13 mouse cellular contexts compared by ENCODE assay signal in the genomic region with DNA sequence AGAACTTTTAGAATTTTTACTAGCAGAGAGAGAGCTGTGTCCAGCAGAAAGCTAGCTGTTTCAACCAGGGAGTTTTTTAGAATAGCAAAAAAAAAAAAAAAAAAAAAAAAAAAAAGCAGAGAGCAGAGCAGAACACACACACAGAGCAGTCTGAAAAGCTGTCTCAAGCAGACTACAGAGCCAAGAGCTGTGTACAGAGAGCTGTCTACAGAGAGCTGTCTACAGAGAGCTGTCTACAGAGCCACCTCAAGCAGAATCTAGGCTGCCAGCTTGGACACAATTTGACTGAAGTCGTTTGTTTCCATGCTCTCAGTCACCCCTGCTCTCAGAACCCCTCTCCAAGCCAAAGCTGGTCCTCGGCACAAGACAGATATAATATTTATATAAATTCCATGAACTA. TPM values are rescaled to one million over a fixed set of nuclear protein-coding genes. Genes with fewer than 3 reads are reported as not detected.
"Had no signal": no experiment of that assay in that cellular context is flagged by ENCODE, and none has a peak within 500 bp of the region (broad histone marks: within the 10 kb centered on the region; RNA-seq: fewer than 3 reads in every experiment).

No protein-coding gene starts in this region.

- ATAC-seq: midbrain, embryonic 13.5 days had no signal

- H3K27ac ChIP-seq: kidney, postnatal 0 days; limb, embryonic 10.5 days; liver, embryonic 15.5 days; lung, embryonic 15.5 days; midbrain, embryonic 13.5 days; neural tube, embryonic 15.5 days had no signal

- H3K9ac ChIP-seq: liver, embryonic 15.5 days; lung, embryonic 15.5 days; midbrain, embryonic 13.5 days; neural tube, embryonic 15.5 days had no signal

- H3K9me3 ChIP-seq: limb, embryonic 10.5 days; liver, embryonic 15.5 days; lung, embryonic 15.5 days; midbrain, embryonic 13.5 days; neural tube, embryonic 15.5 days had no signal

- DNase-seq: kidney, postnatal 36 days; right cerebral cortex, adult 18-20 months; right cerebral cortex, postnatal 25 days; thymus, postnatal 36 days had no signal

- H3K4me3 ChIP-seq: limb, embryonic 10.5 days; liver, embryonic 15.5 days; lung, embryonic 15.5 days; midbrain, embryonic 13.5 days; neural tube, embryonic 15.5 days had no signal

- H3K4me2 ChIP-seq: liver, embryonic 11.5 days; liver, embryonic 15.5 days; lung, embryonic 15.5 days; midbrain, embryonic 13.5 days; neural tube, embryonic 15.5 days had no signal

- H3K36me3 ChIP-seq: limb, embryonic 10.5 days; lung, embryonic 15.5 days; midbrain, embryonic 13.5 days; neural tube, embryonic 15.5 days had no signal

- H3K4me1 ChIP-seq: lung, embryonic 15.5 days; midbrain, embryonic 13.5 days; neural tube, embryonic 15.5 days had no signal

- H3K27me3 ChIP-seq: liver, embryonic 15.5 days; lung, embryonic 15.5 days; midbrain, embryonic 13.5 days; neural tube, embryonic 15.5 days had no signal

RNA-seq across cellular contexts. Expression of gene Tbr1, which starts 55.3 kb away (rescaled TPM):
- polyA plus RNA-seq: small intestine, adult 2 months; stomach, embryonic 16.5 days had no signal
